Mouse (Mus musculus): ENCODE measurements around the gene Cpn1. TPM values are rescaled to one million over a fixed set of nuclear protein-coding genes. Genes with fewer than 3 reads are reported as not detected.

The Cpn1 gene
- polyA plus RNA-seq, 1 experiment from 2014 or later = 5.0 TPM

DNA sequence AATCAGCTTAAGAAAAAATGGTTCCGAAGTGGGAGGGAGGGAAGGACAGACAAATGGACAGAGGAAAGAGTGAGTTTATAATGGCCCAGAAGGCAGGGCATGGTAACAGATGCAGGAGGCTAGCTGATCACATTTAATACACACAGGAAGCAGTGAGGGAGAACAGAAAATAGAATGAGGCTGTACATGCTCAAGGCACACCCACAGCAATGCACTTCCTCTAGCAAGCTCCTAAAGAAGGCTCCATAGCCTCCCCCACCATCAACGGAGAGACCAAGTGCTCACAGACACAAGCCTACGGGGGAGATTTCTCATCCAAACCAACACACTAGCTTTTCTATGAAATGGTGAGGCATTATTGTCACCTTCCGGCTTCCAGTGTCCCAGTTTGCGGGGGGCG lies 12.1 kb downstream of the Cpn1 start:
- H3K9me3 ChIP-seq (ENCODE audit: low read length) = no peaks in the 10 kb centered on the region
- no peak overlapping the region for H3K27ac ChIP-seq (ENCODE audit: low read length)
- no peak for TF ChIP-seq CTCF (IDR thresholded peaks at IDR 0.05)
- TF ChIP-seq EP300 (IDR thresholded peaks at IDR 0.05) = no peak
- no peak overlapping the region for H3K4me2 ChIP-seq (replicated peaks; ENCODE audit: low read depth, low read length)
- WGBS = 89% methylated on average over 6 of the region's 6 CpGs
- ATAC-seq = no peak
- no peak overlapping the region for H3K4me3 ChIP-seq (ENCODE audit: low read depth, low read length)
- no peak overlapping the region for H3K9ac ChIP-seq (replicated peaks; ENCODE audit: low read depth)
- no peaks in the 10 kb centered on the region for H3K4me1 ChIP-seq (ENCODE audit: insufficient read depth, low read depth, low read length)
- no peaks in the 10 kb centered on the region for H3K27me3 ChIP-seq (replicated peaks; ENCODE audit: insufficient read depth, low read length)
- no peak for DNase-seq (ENCODE audit: low spot score)
- H3K36me3 ChIP-seq (ENCODE audit: insufficient read depth, low read length) = no peaks in the 10 kb centered on the region

GRCm38 (mm10) chr19:43973711-43974110 lies 12.6 kb downstream of the Cpn1 start:
- no peak for ATAC-seq
- no peaks in the 10 kb centered on the region for H3K36me3 ChIP-seq (ENCODE audit: insufficient read depth, low read length)
- H3K27ac ChIP-seq (ENCODE audit: low read length) = no peak overlapping the region
- H3K4me2 ChIP-seq (replicated peaks; ENCODE audit: low read depth, low read length) = no peak overlapping the region
- TF ChIP-seq EP300 (IDR thresholded peaks at IDR 0.05) = no peak
- TF ChIP-seq CTCF (IDR thresholded peaks at IDR 0.05) = no peak
- 71% methylated on average over 9 of the region's 9 CpGs for WGBS
- H3K4me3 ChIP-seq (ENCODE audit: low read depth, low read length) = no peak overlapping the region
- H3K4me1 ChIP-seq (ENCODE audit: insufficient read depth, low read depth, low read length) = no peaks in the 10 kb centered on the region
- no peak for DNase-seq (ENCODE audit: low spot score)
- H3K27me3 ChIP-seq (replicated peaks; ENCODE audit: insufficient read depth, low read length) = no peaks in the 10 kb centered on the region
- H3K9ac ChIP-seq (replicated peaks; ENCODE audit: low read depth) = no peak overlapping the region
- H3K9me3 ChIP-seq (ENCODE audit: low read length) = no peaks in the 10 kb centered on the region

GRCm38 (mm10) chr19:43972129-43972528 lies 14.2 kb downstream of the Cpn1 start:
- H3K4me2 ChIP-seq (replicated peaks; ENCODE audit: low read depth, low read length) = no peak overlapping the region
- TF ChIP-seq EP300 (IDR thresholded peaks at IDR 0.05) (no peak), CTCF (IDR thresholded peaks at IDR 0.05) (no peak)
- no peak overlapping the region for H3K27ac ChIP-seq (ENCODE audit: low read length)
- no peak overlapping the region for H3K4me3 ChIP-seq (ENCODE audit: low read depth, low read length)
- H3K36me3 ChIP-seq (ENCODE audit: insufficient read depth, low read length) = no peaks in the 10 kb centered on the region
- ATAC-seq (no peak), DNase-seq (ENCODE audit: low spot score) (no peak)
- H3K9me3 ChIP-seq (ENCODE audit: low read length) = no peaks in the 10 kb centered on the region
- H3K9ac ChIP-seq (replicated peaks; ENCODE audit: low read depth) = no peak overlapping the region
- no peaks in the 10 kb centered on the region for H3K27me3 ChIP-seq (replicated peaks; ENCODE audit: insufficient read depth, low read length)
- 92% methylated on average over 8 of the region's 8 CpGs for WGBS
- H3K4me1 ChIP-seq (ENCODE audit: insufficient read depth, low read depth, low read length) = no peaks in the 10 kb centered on the region

- WGBS = 60% methylated on average over 10 of the region's 11 CpGs
Observed at GRCm38 (mm10) chr19:43968436-43969026, 17.8 kb downstream of the Cpn1 start.

GRCm38 (mm10) chr19:43966481-43966880 lies 19.9 kb downstream of the Cpn1 start:
- no peaks in the 10 kb centered on the region for H3K27me3 ChIP-seq (replicated peaks; ENCODE audit: insufficient read depth, low read length)
- H3K27ac ChIP-seq (ENCODE audit: low read length) = no peak overlapping the region
- no peak overlapping the region for H3K4me3 ChIP-seq (ENCODE audit: low read depth, low read length)
- 65% methylated on average over 2 of the region's 2 CpGs for WGBS
- H3K9ac ChIP-seq (replicated peaks; ENCODE audit: low read depth) = no peak overlapping the region
- no peaks in the 10 kb centered on the region for H3K9me3 ChIP-seq (ENCODE audit: low read length)
- ATAC-seq (no peak), DNase-seq (ENCODE audit: low spot score) (no peak)
- H3K36me3 ChIP-seq (ENCODE audit: insufficient read depth, low read length) = no peaks in the 10 kb centered on the region
- no peak for TF ChIP-seq EP300 (IDR thresholded peaks at IDR 0.05)
- no peak for TF ChIP-seq CTCF (IDR thresholded peaks at IDR 0.05)
- H3K4me2 ChIP-seq (replicated peaks; ENCODE audit: low read depth, low read length) = no peak overlapping the region
- H3K4me1 ChIP-seq (ENCODE audit: insufficient read depth, low read depth, low read length) = no peaks in the 10 kb centered on the region

More at GRCm38 (mm10) chr19:43968436-43969026, 17.8 kb downstream of the Cpn1 start:
- no peak for DNase-seq (ENCODE audit: low spot score)
- H3K9me3 ChIP-seq (ENCODE audit: low read length) = no peaks in the 10 kb centered on the region
- no peaks in the 10 kb centered on the region for H3K36me3 ChIP-seq (ENCODE audit: insufficient read depth, low read length)
- H3K4me2 ChIP-seq (replicated peaks; ENCODE audit: low read depth, low read length) = no peak overlapping the region
- no peak overlapping the region for H3K4me3 ChIP-seq (ENCODE audit: low read depth, low read length)
- H3K27me3 ChIP-seq (replicated peaks; ENCODE audit: insufficient read depth, low read length) = no peaks in the 10 kb centered on the region
- H3K27ac ChIP-seq (ENCODE audit: low read length) = no peak overlapping the region
- ATAC-seq = no peak
- TF ChIP-seq EP300 (IDR thresholded peaks at IDR 0.05) (no peak), CTCF (IDR thresholded peaks at IDR 0.05) (no peak)
- no peak overlapping the region for H3K9ac ChIP-seq (replicated peaks; ENCODE audit: low read depth)
- no peaks in the 10 kb centered on the region for H3K4me1 ChIP-seq (ENCODE audit: insufficient read depth, low read depth, low read length)

GRCm38 (mm10) chr19:43965496-43966085 lies 20.8 kb downstream of the Cpn1 start:
- Histone ChIP-seq H3K4me2 (replicated peaks; ENCODE audit: low read depth, low read length) (no peak overlapping the region), H3K36me3 (ENCODE audit: insufficient read depth, low read length) (no peaks in the 10 kb centered on the region), H3K4me1 (ENCODE audit: insufficient read depth, low read depth, low read length) (no peaks in the 10 kb centered on the region), H3K27me3 (replicated peaks; ENCODE audit: insufficient read depth, low read length) (no peaks in the 10 kb centered on the region), H3K9me3 (ENCODE audit: low read length) (no peaks in the 10 kb centered on the region), H3K27ac (ENCODE audit: low read length) (no peak overlapping the region), H3K4me3 (ENCODE audit: low read depth, low read length) (no peak overlapping the region), H3K9ac (replicated peaks; ENCODE audit: low read depth) (no peak overlapping the region)
- TF ChIP-seq EP300 (IDR thresholded peaks at IDR 0.05) = no peak
- TF ChIP-seq CTCF (IDR thresholded peaks at IDR 0.05) = no peak
- WGBS = 70% methylated on average over 11 of the region's 11 CpGs
- no peak for ATAC-seq
- DNase-seq (ENCODE audit: low spot score) = no peak

All from lung, postnatal 0 days (tissue).